Mouse (Mus musculus): ENCODE data around the gene Nfkbid.
A peak's percentile ranks its signal among the peaks of the same experiment; 100 is the strongest.
"Not testable (repeated sequence)": the region's sequence is repeated elsewhere in the genome, so short reads cannot be mapped to it uniquely, and the experiment has no call there.

The Nfkbid gene

DNA sequence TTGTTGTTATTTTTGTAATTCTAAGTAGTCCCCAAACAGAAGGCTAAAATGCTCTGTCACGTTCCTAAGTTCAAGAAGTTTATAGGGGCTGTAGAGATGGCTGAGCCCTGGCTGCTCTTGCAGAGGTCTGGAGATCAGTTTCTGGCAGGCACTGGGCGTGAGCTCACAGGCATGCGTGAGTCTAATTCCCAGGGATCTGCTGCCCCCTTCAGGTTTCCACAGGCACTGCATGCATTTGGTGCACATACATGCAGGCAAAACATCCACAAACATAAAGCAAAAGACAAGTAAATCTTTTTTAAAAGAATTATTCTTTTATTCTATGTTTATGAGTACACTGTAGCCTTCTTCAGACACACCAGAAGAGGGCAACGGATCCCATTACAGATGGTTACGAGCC lies 50.9 kb downstream of the Nfkbid start:
- DNase-seq: peak in 1 of 2 experiments; percentile 29

DNA sequence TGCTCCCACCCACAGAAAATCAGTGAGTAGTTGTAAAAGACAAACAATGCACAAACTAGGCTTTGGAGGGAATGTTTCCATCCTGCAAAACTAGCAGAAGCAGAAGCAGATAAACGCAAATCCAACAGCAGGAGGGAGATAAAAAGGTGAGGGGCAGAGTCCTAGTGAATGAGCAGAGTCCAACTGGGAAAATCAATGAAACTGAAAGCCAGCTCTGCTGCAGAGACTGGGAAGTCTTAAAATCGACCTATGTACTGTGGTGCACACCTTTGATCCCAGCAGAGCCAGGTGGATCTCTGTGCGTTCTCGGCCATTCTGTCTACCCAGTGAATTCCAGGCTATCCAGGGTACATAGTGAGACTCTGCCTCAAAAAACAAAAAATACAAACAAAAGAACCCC lies 53.5 kb downstream of the Nfkbid start:
- no peak for DNase-seq

DNA sequence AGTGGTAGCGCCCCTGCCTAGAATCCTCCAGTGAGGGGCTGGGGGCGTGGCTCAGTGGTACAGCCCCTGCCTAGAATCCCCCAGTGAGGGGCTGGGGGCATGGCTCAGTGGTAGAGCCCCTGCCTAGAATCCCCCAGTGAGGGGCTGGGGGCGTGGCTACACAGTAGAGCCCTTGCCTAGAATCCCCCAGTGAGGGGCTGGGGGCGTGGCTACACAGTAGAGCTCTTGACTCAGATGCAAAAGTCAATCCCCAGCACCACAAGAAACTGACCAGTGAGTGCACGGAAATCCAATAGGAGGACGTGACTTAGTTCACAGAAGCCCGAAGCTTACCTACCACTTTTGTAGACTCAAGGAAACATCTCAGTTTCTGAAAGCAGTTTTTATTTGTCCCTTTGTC lies 54.6 kb downstream of the Nfkbid start:
- DNase-seq: not testable (repeated sequence)

DNA sequence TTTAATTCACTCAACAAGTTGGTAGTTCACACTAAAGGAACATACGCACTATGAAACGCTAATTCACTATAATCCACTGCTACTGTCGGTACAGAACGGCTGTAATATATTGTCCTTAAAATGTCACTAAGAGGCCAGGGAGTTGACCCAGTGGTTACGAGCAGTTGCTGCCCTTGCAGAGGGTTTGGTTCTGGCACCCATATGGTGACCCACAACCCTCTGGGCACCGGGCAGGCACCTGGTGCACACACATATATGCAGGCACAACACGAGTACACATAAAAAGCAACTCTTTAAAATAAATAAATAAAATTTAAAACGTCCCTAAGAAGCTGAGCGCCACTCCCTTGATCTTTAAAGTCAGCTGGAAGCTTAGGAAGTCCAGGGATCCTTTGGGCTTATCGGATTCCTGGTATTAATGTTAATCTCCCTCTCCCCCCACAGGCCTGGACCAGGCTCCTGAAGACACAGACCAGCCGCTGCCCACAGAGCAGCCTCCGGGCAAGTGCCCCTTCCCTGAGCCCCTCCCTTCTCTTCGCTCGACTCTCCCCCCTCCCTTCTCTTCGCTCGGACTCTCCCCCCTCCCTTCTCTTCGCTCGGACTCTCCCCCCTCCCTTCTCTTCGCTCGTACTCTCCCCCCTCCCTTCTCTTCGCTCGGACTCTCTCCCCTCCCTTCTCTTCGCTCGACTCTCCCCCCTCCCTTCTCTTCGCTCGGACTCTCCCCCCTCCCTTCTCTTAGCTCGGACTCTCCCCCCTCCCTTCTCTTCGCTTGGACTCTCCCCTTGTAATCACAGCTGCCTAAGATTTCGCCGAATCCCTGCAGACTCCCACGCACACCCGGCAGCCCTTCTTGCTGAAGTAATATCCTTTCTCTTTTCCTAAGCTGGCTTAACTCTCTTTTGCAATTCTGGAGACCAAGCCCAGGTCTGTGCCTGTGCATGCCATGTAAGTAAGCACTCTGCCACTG lies 56.2 kb downstream of the Nfkbid start:
- no peak for DNase-seq

Data from spleen, adult 18-20 months (tissue).